ENCODE assay signal across 8 mouse cellular contexts in genomic region chr13:21275021-21275814, GRCm38 (mm10). TPM values are rescaled to one million over a fixed set of nuclear protein-coding genes. Genes with fewer than 3 reads are reported as not detected.
A peak's percentile ranks its signal among the peaks of the same experiment; 100 is the strongest.
DNase-seq lines count a peak whose midpoint lies in the region; ATAC-seq and TF ChIP-seq lines count a peak whose summit lies in the region.

No protein-coding gene starts in this region.

- H3K4me3 ChIP-seq in lung, embryonic 16.5 days (ENCODE audit: low read length): peak overlapping the region; percentile 58
- peak overlapping the region; percentile 50 for H3K4me3 ChIP-seq in forebrain, postnatal 0 days (ENCODE audit: low read depth, low read length)
- no peak overlapping the region for H3K4me3 ChIP-seq in thymus, adult 2 months (ENCODE audit: control insufficient read depth, insufficient read depth, low read length)

- peaks cover 10% of the 10 kb centered on the region for H3K4me1 ChIP-seq in lung, embryonic 16.5 days (replicated peaks; ENCODE audit: control insufficient read depth, insufficient read depth, low read length)
- no peaks in the 10 kb centered on the region for H3K4me1 ChIP-seq in forebrain, postnatal 0 days (ENCODE audit: insufficient read depth)
- 0 out of 2 replicates have a peak, but pooled peaks cover 7% of the 10 kb centered on the region for H3K4me1 ChIP-seq in thymus, adult 2 months (replicated peaks; ENCODE audit: control insufficient read depth, insufficient read depth, low read length)

- DNase-seq in lung, postnatal 14 days: no peak
- DNase-seq in cerebellum, adult 11-12 months: peak; percentile 32
- peak; percentile 68 for DNase-seq in forebrain, postnatal 0 days
- DNase-seq in kidney, postnatal 10 days: peak; percentile 25
- peak; percentile 72 for DNase-seq in mesoderm, embryonic 11.5 days (ENCODE audit: low read depth, low spot score)
- DNase-seq in thymus, adult 2 months: no peak
- DNase-seq in thymus, postnatal 0 days (ENCODE audit: low spot score): no peak

- H3K9ac ChIP-seq in lung, embryonic 16.5 days (ENCODE audit: low read length): peak overlapping the region; percentile 46; the same call in 1 of the 2 replicates
- H3K9ac ChIP-seq in forebrain, postnatal 0 days: peak overlapping the region; percentile 47

- H3K9me3 ChIP-seq in lung, embryonic 16.5 days (ENCODE audit: control insufficient read depth, low read length): no peaks in the 10 kb centered on the region
- no peaks in the 10 kb centered on the region for H3K9me3 ChIP-seq in forebrain, postnatal 0 days (ENCODE audit: low read length)

- H3K27me3 ChIP-seq in lung, embryonic 16.5 days (ENCODE audit: control insufficient read depth, insufficient read depth, low read depth, low read length): 0 out of 2 replicates have a peak, but pooled peaks cover 2% of the 10 kb centered on the region
- H3K27me3 ChIP-seq in forebrain, postnatal 0 days (ENCODE audit: insufficient read depth, low read length): no peaks in the 10 kb centered on the region
- peaks cover 18% of the 10 kb centered on the region for H3K27me3 ChIP-seq in thymus, adult 2 months (ENCODE audit: control insufficient read depth, insufficient read depth, low read length)

- TF ChIP-seq CTCF in forebrain, postnatal 0 days (IDR thresholded peaks at IDR 0.05; ENCODE audit: low read depth): peak; percentile 55
- TF ChIP-seq CTCF in thymus, adult 2 months (IDR thresholded peaks at IDR 0.05; ENCODE audit: borderline replicate concordance, control insufficient read depth, extremely low read depth, insufficient read depth, low read length, poor library complexity): no peak

- no peak overlapping the region for H3K27ac ChIP-seq in lung, embryonic 16.5 days (ENCODE audit: low read length)
- peak overlapping the region; percentile 51; the same call in 1 of the 2 replicates for H3K27ac ChIP-seq in forebrain, postnatal 0 days (ENCODE audit: low read depth, low read length)
- no peak overlapping the region for H3K27ac ChIP-seq in thymus, adult 2 months (ENCODE audit: control insufficient read depth, insufficient read depth, low read length)

- H3K36me3 ChIP-seq in lung, embryonic 16.5 days (ENCODE audit: control insufficient read depth, insufficient read depth, low read length): no peaks in the 10 kb centered on the region
- H3K36me3 ChIP-seq in forebrain, postnatal 0 days (ENCODE audit: insufficient read depth): no peaks in the 10 kb centered on the region
- H3K36me3 ChIP-seq in thymus, adult 2 months (ENCODE audit: control insufficient read depth, insufficient read depth, low read length): no peaks in the 10 kb centered on the region

- peak overlapping the region; percentile 75 for H3K4me2 ChIP-seq in lung, embryonic 16.5 days (ENCODE audit: low read depth, low read length)
- H3K4me2 ChIP-seq in forebrain, postnatal 0 days (ENCODE audit: low read depth): peak overlapping the region; percentile 62

- no peak for TF ChIP-seq POLR2A in thymus, adult 2 months (IDR thresholded peaks at IDR 0.05; ENCODE audit: control insufficient read depth, extremely low read depth, insufficient read depth, low read length, poor library complexity)

- WGBS in lung, embryonic 16.5 days: under 1% methylated on average over 29 of the region's 29 CpGs
- WGBS in forebrain, postnatal 0 days: under 1% methylated on average over 29 of the region's 29 CpGs
- WGBS in thymus, adult 2 months: 2% methylated on average over 29 of the region's 29 CpGs

- ATAC-seq in lung, embryonic 16.5 days (ENCODE audit: low read depth): peak; percentile 81
- ATAC-seq in forebrain, postnatal 0 days: peak; percentile 70

RNA-seq across cellular contexts. Expression of gene Gpx5, which starts 17.3 kb away (rescaled TPM):
- not detected in 2 replicates for polyA plus RNA-seq in lung, embryonic 16.5 days (2015; fragmentation: Nextera tagmentation; extraction: Ambion mirVana)
- not detected in 2 replicates for total RNA-seq in forebrain, postnatal 0 days (2014; rRNA removed)
- polyA plus RNA-seq in forebrain, postnatal 0 days (2015; fragmentation: Nextera tagmentation; extraction: Ambion mirVana): not detected in 2 replicates
- polyA plus RNA-seq in thymus, adult 2 months (2012; rRNA removed): not detected in 2 replicates
- not detected in 2 replicates for polyA plus RNA-seq in thymus, postnatal 0 days (2015; fragmentation: Nextera tagmentation; extraction: Ambion mirVana)

RNA-seq across cellular contexts. Expression of gene Gpx6, which starts 36.7 kb away (rescaled TPM):
- polyA plus RNA-seq in lung, embryonic 16.5 days (2015; fragmentation: Nextera tagmentation; extraction: Ambion mirVana): not detected in 2 replicates
- total RNA-seq in forebrain, postnatal 0 days (2014; rRNA removed): 0.15 TPM in 1 of 2 replicates, not detected in the other
- 0.11 and 0.14 TPM in 2 replicates for polyA plus RNA-seq in forebrain, postnatal 0 days (2015; fragmentation: Nextera tagmentation; extraction: Ambion mirVana)
- polyA plus RNA-seq in thymus, adult 2 months (2012; rRNA removed): 0.36 and 0.38 TPM in 2 replicates
- 1.7 and 1.9 TPM in 2 replicates for polyA plus RNA-seq in thymus, postnatal 0 days (2015; fragmentation: Nextera tagmentation; extraction: Ambion mirVana)

Comparison
In these comparisons a context has a peak if more than half of its experiments do, and no peak if none do; other contexts are left out.
1. DNase-seq: peak in cerebellum, adult 11-12 months (single experiment), forebrain, postnatal 0 days (single experiment), kidney, postnatal 10 days (single experiment) and mesoderm, embryonic 11.5 days (single experiment); none in lung, postnatal 14 days (single experiment), thymus, adult 2 months (single experiment) and thymus, postnatal 0 days (single experiment).